Mouse (Mus musculus): ENCODE measurements around the gene Nr2e1. TPM values are rescaled to one million over a fixed set of nuclear protein-coding genes. Genes with fewer than 3 reads are reported as not detected.

The Nr2e1 gene
- polyA plus RNA-seq, 1 experiment = 0.51 TPM

GRCm38 (mm10) chr10:42514125-42514524, 69.3 kb downstream of the Nr2e1 start:
- Histone ChIP-seq H3K27me3 (ENCODE audit: control insufficient read depth, insufficient read depth, low read length) (no peaks in the 10 kb centered on the region), H3K4me1 (ENCODE audit: control insufficient read depth, insufficient read depth, low read length) (no peaks in the 10 kb centered on the region), H3K36me3 (ENCODE audit: control insufficient read depth, insufficient read depth, low read length) (no peaks in the 10 kb centered on the region), H3K27ac (ENCODE audit: control insufficient read depth, insufficient read depth, low read depth, low read length) (no peak overlapping the region), H3K4me3 (ENCODE audit: control insufficient read depth, low read depth, low read length) (no peak overlapping the region)
- no peak for TF ChIP-seq CTCF (IDR thresholded peaks at IDR 0.05; ENCODE audit: control insufficient read depth, insufficient read depth, insufficient replicate concordance, low read depth, low read length)
- no peak for TF ChIP-seq POLR2A (IDR thresholded peaks at IDR 0.05; ENCODE audit: control insufficient read depth, low read depth, low read length)

Other genes with a start within 250 kb of the Nr2e1 start
- 1.5 and 1.7 TPM in 2 replicates for gene Afg1l, start 105.1 kb downstream of the Nr2e1 start, polyA plus RNA-seq (2012; rRNA removed)
- gene Snx3, start 81.6 kb downstream of the Nr2e1 start, polyA plus RNA-seq (2012; rRNA removed) = 315 and 363 TPM in 2 replicates
- 3.3 and 4.1 TPM in 2 replicates for gene Ostm1, start 190 bp upstream of the Nr2e1 start, polyA plus RNA-seq (2012; rRNA removed)
- 16.1 and 23.1 TPM in 2 replicates for gene Sec63, start 177.9 kb upstream of the Nr2e1 start, polyA plus RNA-seq (2012; rRNA removed)

Data from testis, adult 2 months (tissue).